Mouse (Mus musculus) liver, postnatal 0 days (tissue): Measurements from ENCODE around the gene Ppil4. TPM values are rescaled to one million over a fixed set of nuclear protein-coding genes. Genes with fewer than 3 reads are reported as not detected.

Experiments
- ATAC-seq: fragments of 200-750 bp; cut with Nextera tagmentation; 2 replicates; pipeline ENCODE4 v1.8.0; 2017; ENCODE audit warnings: mild to moderate bottlenecking, moderate library complexity
- DNase-seq: peaks from one replicate; pipeline ENCODE4 v3.0.0-alpha.2; 2016
- H3K27ac ChIP-seq: fragments of 300-500 bp; sonication (generic); 2 replicates; pipeline ENCODE4 v1.5.1; 2014; ENCODE audit warnings: antibody characterized with exemption, moderate library complexity, mild to moderate bottlenecking, low read depth
- H3K27me3 ChIP-seq: fragments of 300-500 bp; sonication (generic); 2 replicates; pipeline ENCODE4 v1.6.1; 2014; ENCODE audit warnings: low read length, control low read depth, mixed read lengths; ENCODE audit not compliant: insufficient read depth
- H3K36me3 ChIP-seq: fragments of 300-500 bp; sonication (generic); replicated peaks from 2 replicates; pipeline ENCODE4 v1.6.1; 2014; ENCODE audit warnings: mild to moderate bottlenecking, control low read depth, low read length, moderate library complexity, mixed read lengths; ENCODE audit not compliant: insufficient read depth
- H3K4me1 ChIP-seq: fragments of 300-500 bp; sonication (generic); 2 replicates; pipeline ENCODE4 v1.6.1; 2014; ENCODE audit warnings: antibody characterized with exemption, mild to moderate bottlenecking, control low read depth; ENCODE audit not compliant: insufficient read depth
- H3K4me2 ChIP-seq: fragments of 300-500 bp; sonication (generic); 2 replicates; pipeline ENCODE4 v1.6.1; 2014; ENCODE audit warnings: low read depth, mild to moderate bottlenecking, low read length, moderate library complexity, mixed read lengths
- H3K4me3 ChIP-seq: fragments of 300-500 bp; sonication (generic); 2 replicates; pipeline ENCODE4 v1.5.1; 2014; ENCODE audit warnings: low read depth, low read length
- H3K9ac ChIP-seq: fragments of 300-500 bp; sonication (generic); replicated peaks from 2 replicates; pipeline ENCODE4 v1.6.1; 2014; ENCODE audit warnings: mild to moderate bottlenecking, moderate library complexity
- H3K9me3 ChIP-seq: fragments of 300-500 bp; sonication (generic); 2 replicates; pipeline ENCODE4 v1.6.1; 2016; ENCODE audit warnings: mild to moderate bottlenecking, control low read depth, low read length, mixed read lengths
- CTCF ChIP-seq: sonication (generic); IDR thresholded peaks from 2 replicates; pipeline ENCODE4 v1.5.1; 2016; ENCODE audit warnings: antibody characterized with exemption, low read depth
- EP300 ChIP-seq: IDR thresholded peaks from 2 replicates; pipeline ENCODE4 v1.6.1; 2016; ENCODE audit warnings: antibody characterized with exemption, low read depth, mild to moderate bottlenecking
- WGBS: fragments of 180-500 bp; shearing (Covaris S2); extraction: QIAGEN DNeasy Blood & Tissue Kit; methylation state at CpG from one replicate; pipeline ENCODE4 v1.1.7; 2014; ENCODE audit not compliant: insufficient replicate concordance; 5-methylcytosine and 5-hydroxymethylcytosine counted together
- polyA plus RNA-seq: library from polyadenylated mRNA; unstranded; fragments of >200 nt; fragmentation: Nextera tagmentation; extraction: Ambion mirVana; gene quantifications from 2 replicates; pipeline ENCODE4 v1.2.1, GENCODE M21; 2015

Gene Ppil4
- polyA plus RNA-seq, 1 experiment from 2014 or later, result 14.2 TPM

- H3K4me1 ChIP-seq, result no peaks in the 10 kb centered on the region
- WGBS, result 79% methylated on average over 14 of the region's 14 CpGs
- no peak for ATAC-seq
Observed at GRCm38 (mm10) chr10:7861259-7861936, 68.7 kb downstream of the Ppil4 start.

GRCm38 (mm10) chr10:7861937-7862657 lies 69.4 kb downstream of the Ppil4 start:
- WGBS, result 89% methylated on average over 25 of the region's 25 CpGs
- no peak overlapping the region for H3K4me3 ChIP-seq
- ATAC-seq, result no peak

More at GRCm38 (mm10) chr10:7861259-7861936, 68.7 kb downstream of the Ppil4 start:
- no peak overlapping the region for H3K4me2 ChIP-seq
- no peak for DNase-seq
- H3K4me3 ChIP-seq, result no peak overlapping the region
- no peaks in the 10 kb centered on the region for H3K36me3 ChIP-seq
- no peaks in the 10 kb centered on the region for H3K9me3 ChIP-seq
- 0 out of 2 replicates have a peak, but pooled peaks cover under 1% of the 10 kb centered on the region for H3K27me3 ChIP-seq
- no peak overlapping the region for H3K27ac ChIP-seq
- H3K9ac ChIP-seq, result no peak overlapping the region
- TF ChIP-seq EP300, result no peak
- TF ChIP-seq CTCF, result no peak

GRCm38 (mm10) chr10:7863411-7863810 lies 70.7 kb downstream of the Ppil4 start:
- ATAC-seq (no peak), DNase-seq (no peak)
- no peak overlapping the region for H3K4me3 ChIP-seq
- 91% methylated on average over 6 of the region's 6 CpGs for WGBS
- no peak overlapping the region for H3K27ac ChIP-seq
- H3K9ac ChIP-seq, result no peak overlapping the region
- H3K36me3 ChIP-seq, result no peaks in the 10 kb centered on the region
- H3K27me3 ChIP-seq, result peaks cover 12% of the 10 kb centered on the region
- no peak for TF ChIP-seq EP300
- TF ChIP-seq CTCF, result no peak
- no peaks in the 10 kb centered on the region for H3K4me1 ChIP-seq
- H3K9me3 ChIP-seq, result no peaks in the 10 kb centered on the region
- no peak overlapping the region for H3K4me2 ChIP-seq

More at GRCm38 (mm10) chr10:7861937-7862657, 69.4 kb downstream of the Ppil4 start:
- Histone ChIP-seq H3K27me3 (peaks cover 5% of the 10 kb centered on the region; the same call in 1 of the 2 replicates), H3K4me1 (no peaks in the 10 kb centered on the region), H3K27ac (no peak overlapping the region), H3K4me2 (no peak overlapping the region), H3K9ac (no peak overlapping the region), H3K9me3 (no peaks in the 10 kb centered on the region), H3K36me3 (no peaks in the 10 kb centered on the region)
- TF ChIP-seq CTCF (no peak), EP300 (no peak)
- DNase-seq, result peak; percentile 7

GRCm38 (mm10) chr10:7864184-7864583 lies 71.5 kb downstream of the Ppil4 start:
- no peak overlapping the region for H3K27ac ChIP-seq
- H3K27me3 ChIP-seq, result peaks cover 12% of the 10 kb centered on the region
- H3K4me3 ChIP-seq, result no peak overlapping the region
- ATAC-seq (no peak), DNase-seq (peak; percentile 6)
- H3K4me1 ChIP-seq, result no peaks in the 10 kb centered on the region
- H3K4me2 ChIP-seq, result no peak overlapping the region
- TF ChIP-seq EP300, result no peak
- no peak for TF ChIP-seq CTCF
- H3K9ac ChIP-seq, result no peak overlapping the region
- no peaks in the 10 kb centered on the region for H3K36me3 ChIP-seq
- H3K9me3 ChIP-seq, result no peaks in the 10 kb centered on the region
- WGBS, result 70% methylated on average over 6 of the region's 6 CpGs

- DNase-seq (no peak), ATAC-seq (no peak)
- peaks cover 12% of the 10 kb centered on the region for H3K27me3 ChIP-seq
- WGBS, result 72% methylated on average over 3 of the region's 3 CpGs
- H3K27ac ChIP-seq, result no peak overlapping the region
- no peak overlapping the region for H3K4me3 ChIP-seq
- H3K9ac ChIP-seq, result no peak overlapping the region
- H3K36me3 ChIP-seq, result no peaks in the 10 kb centered on the region
- H3K4me2 ChIP-seq, result no peak overlapping the region
- no peak for TF ChIP-seq EP300
- TF ChIP-seq CTCF, result no peak
- H3K4me1 ChIP-seq, result no peaks in the 10 kb centered on the region
- H3K9me3 ChIP-seq, result no peaks in the 10 kb centered on the region
Observed at GRCm38 (mm10) chr10:7864806-7865205, 72.1 kb downstream of the Ppil4 start.
